Mouse (Mus musculus) MEL (cell line): ENCODE results near the gene Meiob. TPM values are rescaled to one million over a fixed set of nuclear protein-coding genes. Genes with fewer than 3 reads are reported as not detected.

Experiments
- DNase-seq: peaks from one replicate; pipeline ENCODE4 v3.0.0; 2011; ENCODE audit warnings: low read depth, low spot score
- H3K27ac ChIP-seq: 2 replicates; pipeline ENCODE4 v1.5.1; 2012; ENCODE audit warnings: low read depth, mild to moderate bottlenecking, control low read depth, low read length, moderate library complexity; ENCODE audit not compliant: control insufficient read depth
- H3K27me3 ChIP-seq, 2 experiments: fragments of 150-350 bp in 1 of 2; sonication (generic) in 1 of 2; 2 replicates each; pipeline ENCODE4 v1.6.1; 2012; ENCODE audit warnings: low read length in 2 of 2, mild to moderate bottlenecking in 2 of 2, improper control_type of control experiment in 1 of 2, moderate library complexity in 1 of 2; ENCODE audit not compliant: insufficient read depth in 2 of 2, control insufficient read depth in 1 of 2
- H3K36me3 ChIP-seq, 2 experiments: 2 replicates each; pipeline ENCODE4 v1.6.1; 2012 to 2014; ENCODE audit warnings: low read length in 2 of 2, improper control_type of control experiment in 1 of 2, inconsistent platforms in 1 of 2, mild to moderate bottlenecking in 1 of 2; ENCODE audit not compliant: insufficient read depth in 2 of 2, control insufficient read depth in 1 of 2
- H3K4me1 ChIP-seq, 2 experiments: fragments of 150-350 bp in 1 of 2; sonication (generic) in 1 of 2; 2 replicates each; pipeline ENCODE4 v1.6.1; 2012; ENCODE audit warnings: low read length in 2 of 2, improper control_type of control experiment in 1 of 2, mild to moderate bottlenecking in 1 of 2; ENCODE audit not compliant: insufficient read depth in 2 of 2, control insufficient read depth in 1 of 2
- H3K4me3 ChIP-seq, 2 experiments: fragments of 150-350 bp in 1 of 2; sonication (generic) in 1 of 2; 2 replicates each; pipeline ENCODE4 v1.5.1; 2012; ENCODE audit warnings: low read depth in 2 of 2, low read length in 2 of 2, mild to moderate bottlenecking in 2 of 2, moderate library complexity in 2 of 2, control low read depth in 1 of 2, improper control_type of control experiment in 1 of 2; ENCODE audit not compliant: control insufficient read depth in 1 of 2, insufficient read depth in 1 of 2
- H3K79me2 ChIP-seq: 2 replicates; pipeline ENCODE4 v1.6.1; 2012; ENCODE audit warnings: mild to moderate bottlenecking, low read length, moderate library complexity; ENCODE audit not compliant: control insufficient read depth, poor library complexity, insufficient read depth
- H3K9ac ChIP-seq: 2 replicates; pipeline ENCODE4 v1.6.1; 2012; ENCODE audit warnings: low read depth, mild to moderate bottlenecking, control low read depth, low read length, moderate library complexity; ENCODE audit not compliant: control insufficient read depth, poor library complexity, severe bottlenecking
- H3K9me3 ChIP-seq: fragments of 150-350 bp; sonication (generic); replicated peaks from 2 replicates; pipeline ENCODE4 v1.6.1; 2012; ENCODE audit warnings: mild to moderate bottlenecking, low read length, improper control_type of control experiment, moderate library complexity; ENCODE audit not compliant: insufficient read depth
- BHLHE40 ChIP-seq: IDR thresholded peaks from 2 replicates; pipeline ENCODE4 v1.6.1; 2012; ENCODE audit warnings: low read depth, mild to moderate bottlenecking, inconsistent platforms, low read length, improper control_type of control experiment, borderline replicate concordance
- CHD1 ChIP-seq: IDR thresholded peaks from 2 replicates; pipeline ENCODE4 v1.6.1; 2012; ENCODE audit warnings: low read depth, mild to moderate bottlenecking, inconsistent platforms, low read length, improper control_type of control experiment
- E2F4 ChIP-seq: IDR thresholded peaks from 2 replicates; pipeline ENCODE4 v1.6.1; 2011; ENCODE audit warnings: low read depth, low read length, improper control_type of control experiment, borderline replicate concordance
- ELF1 ChIP-seq: IDR thresholded peaks from 2 replicates; pipeline ENCODE4 v1.6.1; 2014; ENCODE audit warnings: low read depth, mild to moderate bottlenecking, inconsistent platforms, low read length, improper control_type of control experiment, moderate library complexity
- EP300 ChIP-seq, 2 experiments: IDR thresholded peaks; 2 replicates each; pipeline ENCODE4 v1.6.1; 2011; ENCODE audit warnings: improper control_type of control experiment in 2 of 2, low read length in 2 of 2, low read depth in 1 of 2, mild to moderate bottlenecking in 1 of 2
- ETS1 ChIP-seq: IDR thresholded peaks from 2 replicates; pipeline ENCODE4 v1.6.1; 2012; ENCODE audit warnings: low read depth, mild to moderate bottlenecking, inconsistent platforms, low read length, improper control_type of control experiment, moderate library complexity
- HCFC1 ChIP-seq: IDR thresholded peaks from 2 replicates; pipeline ENCODE4 v1.6.1; 2012; ENCODE audit warnings: low read depth, mild to moderate bottlenecking, inconsistent platforms, low read length, improper control_type of control experiment, moderate library complexity
- MAFK ChIP-seq: IDR thresholded peaks from 2 replicates; pipeline ENCODE4 v1.6.1; 2011; ENCODE audit warnings: low read depth, mild to moderate bottlenecking, low read length, improper control_type of control experiment, borderline replicate concordance
- MAX ChIP-seq: IDR thresholded peaks from 2 replicates; pipeline ENCODE4 v1.6.1; 2011; ENCODE audit warnings: low read length, improper control_type of control experiment
- MEF2A ChIP-seq: IDR thresholded peaks from 2 replicates; pipeline ENCODE4 v1.6.1; 2014; ENCODE audit warnings: low read depth, mild to moderate bottlenecking, inconsistent platforms, low read length, improper control_type of control experiment; ENCODE audit not compliant: poor library complexity, insufficient replicate concordance, severe bottlenecking; ENCODE audit errors: extremely low read depth
- MXI1 ChIP-seq: IDR thresholded peaks from 2 replicates; pipeline ENCODE4 v1.6.1; 2011; ENCODE audit warnings: mild to moderate bottlenecking, low read depth, low read length, improper control_type of control experiment
- MYC ChIP-seq: IDR thresholded peaks from 2 replicates; pipeline ENCODE4 v1.6.1; 2011; ENCODE audit warnings: low read depth, mild to moderate bottlenecking, low read length, improper control_type of control experiment, moderate library complexity
- NRF1 ChIP-seq: IDR thresholded peaks from 2 replicates; pipeline ENCODE4 v1.6.1; 2014; ENCODE audit warnings: low read depth, mild to moderate bottlenecking, inconsistent platforms, low read length, improper control_type of control experiment, moderate library complexity; ENCODE audit not compliant: poor library complexity, insufficient read depth, severe bottlenecking
- POLR2A ChIP-seq, 2 experiments: IDR thresholded peaks; 2 replicates each; pipeline ENCODE4 v1.6.1; 2011 to 2012; ENCODE audit warnings: low read length in 2 of 2, mild to moderate bottlenecking in 2 of 2, control low read depth in 1 of 2, improper control_type of control experiment in 1 of 2, low read depth in 1 of 2, moderate library complexity in 1 of 2; ENCODE audit not compliant: control insufficient read depth in 1 of 2, insufficient read depth in 1 of 2, poor library complexity in 1 of 2
- POLR2AphosphoS2 ChIP-seq: IDR thresholded peaks from 2 replicates; pipeline ENCODE4 v1.6.1; 2011; ENCODE audit warnings: low read length, improper control_type of control experiment
- POLR2AphosphoS5 ChIP-seq: IDR thresholded peaks from 2 replicates; pipeline ENCODE4 v1.6.1; 2012; ENCODE audit warnings: low read depth, borderline replicate concordance, mild to moderate bottlenecking, inconsistent platforms, low read length, moderate library complexity, mixed read lengths
- RAD21 ChIP-seq: IDR thresholded peaks from 2 replicates; pipeline ENCODE4 v1.6.1; 2011; ENCODE audit warnings: mild to moderate bottlenecking, low read depth, low read length, improper control_type of control experiment
- RCOR1 ChIP-seq: IDR thresholded peaks from 2 replicates; pipeline ENCODE4 v1.6.1; 2012; ENCODE audit warnings: low read depth, mild to moderate bottlenecking, inconsistent platforms, low read length, improper control_type of control experiment
- SMC3 ChIP-seq: IDR thresholded peaks from 2 replicates; pipeline ENCODE4 v1.6.1; 2011; ENCODE audit warnings: low read depth, low read length, improper control_type of control experiment
- TAL1 ChIP-seq: IDR thresholded peaks from 2 replicates; pipeline ENCODE4 v1.6.1; 2012; ENCODE audit warnings: mild to moderate bottlenecking, inconsistent platforms, low read length, moderate library complexity, mixed read lengths
- TBP ChIP-seq: IDR thresholded peaks from 2 replicates; pipeline ENCODE4 v1.8.0; 2011; ENCODE audit warnings: low read depth, low read length, improper control_type of control experiment
- UBTF ChIP-seq: IDR thresholded peaks from 2 replicates; pipeline ENCODE4 v1.6.1; 2012; ENCODE audit warnings: low read depth, mild to moderate bottlenecking, inconsistent platforms, low read length, improper control_type of control experiment, moderate library complexity, borderline replicate concordance; ENCODE audit not compliant: insufficient read depth
- USF1 ChIP-seq: IDR thresholded peaks from 2 replicates; pipeline ENCODE4 v1.6.1; 2014; ENCODE audit warnings: low read depth, mild to moderate bottlenecking, inconsistent platforms, low read length, improper control_type of control experiment, moderate library complexity
- ZKSCAN1 ChIP-seq: IDR thresholded peaks from 2 replicates; pipeline ENCODE4 v1.6.1; 2012; ENCODE audit warnings: low read depth, mild to moderate bottlenecking, inconsistent platforms, low read length, improper control_type of control experiment, moderate library complexity
- ZMIZ1 ChIP-seq: IDR thresholded peaks from 2 replicates; pipeline ENCODE4 v1.6.1; 2012; ENCODE audit warnings: low read depth, mild to moderate bottlenecking, inconsistent platforms, low read length, improper control_type of control experiment, moderate library complexity
- polyA plus RNA-seq, 2 experiments: library from polyadenylated mRNA; stranded (reverse) in 1 of 2; unstranded in 1 of 2; fragments of >175 nt in 1 of 2; fragments of >200 nt in 1 of 2; gene quantifications; 2 replicates each; pipeline versions ENCODE4 v1.2.1 to v1.2.4; 2012; ENCODE audit warnings: low replicate concordance in 2 of 2, low read depth in 1 of 2; ENCODE audit not compliant: insufficient read length in 2 of 2, insufficient read depth in 1 of 2, missing spikeins in 1 of 2
- total RNA-seq: library from RNA; depleted of rRNA; stranded (reverse); fragments of 300-350 nt; gene quantifications from 2 replicates; pipeline ENCODE4 v1.2.3, GENCODE M21; 2012

Gene Meiob
- total and polyA plus RNA-seq, 3 experiments = 0.11 to 0.15 TPM; not detected in 1

GRCm38 (mm10) chr17:24851381-24852125, 47.5 kb downstream of the Meiob start:
- Histone ChIP-seq H3K9ac (peak overlapping the region; percentile 78), H3K4me3 (peak overlapping the region; percentile 84 to 88), H3K9me3 (no peaks in the 10 kb centered on the region), H3K36me3 (peaks cover 0 to 13% of the 10 kb centered on the region in 2 experiments; a peak in 2 of 4 replicates), H3K27ac (no peak overlapping the region), H3K4me1 (peaks cover 0 to 15% of the 10 kb centered on the region in 2 experiments; a peak in 2 of 4 replicates), H3K79me2 (peaks cover 3% of the 10 kb centered on the region; the same call in 1 of the 2 replicates), H3K27me3 (no peaks in the 10 kb centered on the region)
- peak; percentile 34 for DNase-seq
- TF ChIP-seq TAL1 (no peak), CHD1 (no peak), TBP (no peak), BHLHE40 (no peak), POLR2AphosphoS2 (no peak), E2F4 (no peak), RCOR1 (no peak), ELF1 (no peak), MAFK (no peak), MYC (no peak), ETS1 (no peak), MXI1 (no peak), POLR2AphosphoS5 (no peak), EP300 (IDR thresholded peaks at IDR 0.05; ENCODE audit: low read depth in 1 of 2, low read length in 2 of 2) (no peak), POLR2A (IDR thresholded peaks at IDR 0.05; ENCODE audit: control insufficient read depth in 1 of 2, insufficient read depth in 1 of 2, low read depth in 1 of 2, low read length in 2 of 2, poor library complexity in 1 of 2) (no peak), ZKSCAN1 (no peak), MEF2A (no peak), USF1 (no peak)

DNA sequence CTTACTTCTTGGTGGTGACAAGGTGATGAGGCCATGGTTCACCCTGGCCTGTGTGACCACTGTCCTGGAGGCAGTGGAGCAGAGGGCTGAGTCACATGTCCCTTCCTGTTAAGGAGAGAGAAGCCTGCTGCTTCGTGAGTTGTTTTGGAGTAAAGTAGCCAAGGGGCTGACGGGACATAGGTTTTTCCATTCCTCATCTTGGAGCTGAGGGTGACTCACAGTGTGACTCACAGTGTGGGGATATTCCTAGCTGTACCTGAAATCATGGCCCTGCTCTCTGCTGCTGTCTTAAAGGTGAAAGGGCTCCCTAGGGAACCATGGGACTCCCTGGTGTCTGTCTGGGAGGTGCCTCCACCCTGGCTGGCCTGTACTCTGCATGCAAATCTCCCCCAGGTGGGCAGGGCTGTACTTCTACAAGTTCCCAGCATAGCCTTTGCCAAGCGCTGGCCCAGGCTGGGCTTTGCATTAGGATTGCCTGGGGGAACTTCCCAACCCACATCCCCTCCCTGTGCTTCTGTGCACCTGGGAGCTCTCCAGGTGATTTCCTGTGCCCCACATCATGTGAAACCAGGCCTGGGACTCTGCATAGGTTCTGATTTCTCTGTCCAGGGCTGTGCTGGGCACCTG, 51.9 kb downstream of the Meiob start:
- TF ChIP-seq CHD1 = no peak
- no peak for TF ChIP-seq ZMIZ1
- TF ChIP-seq SMC3 = no peak
- TF ChIP-seq TBP = no peak
- no peak for TF ChIP-seq USF1
- TF ChIP-seq MAX = no peak
- no peak for TF ChIP-seq ZKSCAN1
- no peak for TF ChIP-seq POLR2AphosphoS2
- TF ChIP-seq ETS1 = no peak
- TF ChIP-seq TAL1 = no peak
- no peak for TF ChIP-seq MYC
- no peak for TF ChIP-seq UBTF
- TF ChIP-seq EP300 (IDR thresholded peaks at IDR 0.05; ENCODE audit: low read depth in 1 of 2, low read length in 2 of 2) = no peak
- TF ChIP-seq RAD21 = no peak
- no peak for TF ChIP-seq BHLHE40
- no peak for TF ChIP-seq NRF1
- no peak for TF ChIP-seq POLR2AphosphoS5
- TF ChIP-seq HCFC1 = no peak
- Histone ChIP-seq H3K9me3 (no peaks in the 10 kb centered on the region), H3K9ac (no peak overlapping the region), H3K27me3 (no peaks in the 10 kb centered on the region), H3K36me3 (peaks cover 0 to 17% of the 10 kb centered on the region in 2 experiments; a peak in 2 of 4 replicates), H3K27ac (no peak overlapping the region), H3K4me3 (no peak overlapping the region), H3K4me1 (peaks cover 4 to 22% of the 10 kb centered on the region in 2 experiments), H3K79me2 (no peaks in the 10 kb centered on the region)
- DNase-seq = no peak
